Mouse (Mus musculus) left cerebral cortex, adult 11 months (tissue): ENCODE results near the gene Heatr4.
"Not testable (repeated sequence)": the region's sequence is repeated elsewhere in the genome, so short reads cannot be mapped to it uniquely, and the experiment has no call there.

Experiments used
- DNase-seq: peaks from one replicate; pipeline ENCODE4 v3.0.0; 2022; ENCODE audit warnings: low spot score

Gene Heatr4

DNA sequence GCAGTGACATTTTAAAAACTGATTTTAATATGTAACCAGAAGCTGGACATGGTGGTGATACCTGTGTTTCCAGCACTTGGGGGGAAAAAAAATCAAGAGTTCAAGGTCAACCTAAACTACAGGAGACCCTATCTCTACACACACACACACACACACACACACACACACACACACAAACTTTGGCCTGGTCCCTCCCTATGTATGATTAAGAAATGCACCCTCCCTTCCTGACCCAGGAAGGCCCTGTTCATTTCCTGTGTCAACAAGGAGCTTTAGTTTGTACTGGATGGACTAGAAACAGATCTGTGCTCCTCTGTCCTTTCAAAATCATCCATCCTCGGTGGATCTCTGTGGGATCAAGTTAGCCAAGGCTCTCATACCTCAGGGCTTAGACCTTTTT is 46.1 kb downstream of the Heatr4 start:
- not testable (repeated sequence) for DNase-seq

DNA sequence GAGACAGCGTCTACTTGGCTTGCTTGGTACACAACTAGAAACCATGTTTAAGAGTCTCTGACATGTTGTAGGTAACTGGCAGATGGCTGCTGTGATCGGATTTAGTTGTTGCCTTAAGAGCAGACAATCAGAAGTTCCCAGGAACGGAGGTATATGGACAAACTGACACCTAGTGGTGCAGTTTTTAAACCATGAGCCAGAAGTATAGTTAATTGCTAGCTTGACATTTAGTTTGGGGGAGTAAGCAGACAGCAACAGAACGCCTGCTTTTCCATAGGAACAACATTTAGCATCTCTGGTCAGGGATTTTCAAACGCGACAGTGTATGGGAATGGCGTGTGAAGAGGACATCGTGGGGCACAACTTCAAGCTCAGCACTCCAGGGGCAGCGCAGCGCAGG is 47.1 kb downstream of the Heatr4 start:
- DNase-seq = no peak

DNA sequence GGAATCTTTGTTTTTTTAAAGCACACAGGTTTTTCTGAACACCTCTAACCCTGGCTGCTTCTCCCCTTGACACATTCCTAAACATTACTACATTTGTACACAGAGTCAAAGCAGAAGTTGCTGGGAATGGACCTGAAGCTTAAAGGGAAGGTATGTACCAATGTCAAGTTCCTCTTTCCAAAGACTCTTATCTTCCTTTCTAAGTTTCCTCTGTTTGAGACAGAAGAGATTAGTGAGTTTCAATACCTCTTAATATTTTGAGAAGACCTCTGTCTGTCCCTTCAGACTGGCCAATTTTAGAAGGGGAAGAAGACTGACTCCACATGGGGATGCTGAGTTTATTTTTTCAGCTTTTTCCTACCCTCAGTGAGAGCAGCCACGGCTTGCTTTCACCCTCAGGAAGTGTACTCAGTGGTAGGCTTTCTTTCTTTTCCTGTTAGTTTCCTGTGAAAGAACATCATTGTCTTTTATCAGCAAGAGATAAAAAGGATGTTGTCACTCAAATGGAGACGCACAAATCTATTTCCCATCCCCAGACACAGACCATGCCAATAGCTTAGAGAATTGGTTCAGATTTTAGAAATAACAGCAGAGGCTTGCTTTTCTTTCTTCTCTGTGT is 55.4 kb downstream of the Heatr4 start:
- DNase-seq = no peak

DNA sequence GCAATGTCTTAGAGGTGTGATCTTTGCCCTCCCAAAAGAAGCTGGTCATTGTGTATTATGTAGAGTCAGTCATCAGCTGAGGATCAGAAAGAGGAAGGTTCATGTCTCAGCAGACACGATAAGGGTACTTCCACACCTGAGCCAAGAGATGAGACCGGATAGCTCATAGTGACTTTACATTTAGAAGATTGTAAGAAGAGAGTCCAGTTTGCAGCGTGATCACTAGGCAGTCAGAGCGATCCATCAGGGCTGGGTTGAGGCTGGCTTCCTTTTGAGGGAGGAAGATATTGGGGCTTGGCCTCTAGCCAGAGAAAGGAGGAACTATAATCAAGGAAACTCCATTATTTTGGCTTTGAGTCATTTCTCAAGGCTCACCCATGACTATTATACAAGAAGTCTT is 56.9 kb downstream of the Heatr4 start:
- no peak for DNase-seq

DNA sequence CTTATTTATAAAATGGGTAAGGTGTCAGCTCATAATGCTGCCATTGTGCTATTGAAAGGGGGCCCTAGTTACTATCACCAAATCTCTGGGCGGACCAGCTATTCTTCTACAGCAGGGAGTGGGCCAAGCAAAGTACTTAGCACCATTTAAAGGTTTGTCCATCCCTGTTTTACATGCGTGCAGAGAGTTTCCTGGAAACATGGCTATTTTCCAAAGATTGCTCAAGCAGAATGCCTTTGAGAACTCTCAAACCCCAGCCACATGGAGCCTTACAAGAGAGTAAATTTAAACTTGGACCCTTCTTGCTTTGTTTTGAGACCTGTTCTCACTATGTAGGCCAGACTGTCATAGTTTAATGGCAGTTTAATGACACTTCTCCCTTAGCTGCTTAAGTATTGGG is 58.6 kb downstream of the Heatr4 start:
- DNase-seq = no peak

DNA sequence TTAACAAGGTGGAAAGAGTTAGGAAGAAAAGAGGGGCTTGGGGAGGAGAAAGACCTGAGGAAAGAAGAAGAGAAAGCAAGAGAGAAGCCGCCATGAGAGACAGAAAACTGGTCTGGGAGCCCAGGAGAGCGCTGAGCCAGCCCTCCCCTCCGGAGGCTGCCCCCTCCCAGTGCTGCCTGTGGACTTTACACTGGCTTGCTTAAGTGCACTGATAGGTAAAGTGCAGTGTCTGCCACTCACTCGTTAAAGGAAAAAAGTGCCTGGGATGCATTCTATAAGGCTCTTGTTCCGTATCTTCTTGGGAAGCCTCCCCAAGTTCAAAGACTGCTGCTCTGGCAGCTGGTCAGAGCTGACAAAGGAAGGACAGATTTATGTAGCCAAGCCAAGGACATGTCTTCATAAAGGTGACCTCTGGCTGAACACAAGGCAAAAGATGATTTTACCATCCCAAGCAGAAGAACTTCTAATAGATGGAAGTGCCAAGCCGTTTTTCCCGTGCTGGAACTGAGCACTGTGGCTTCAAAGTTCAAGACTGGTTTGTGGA is 59.4 kb downstream of the Heatr4 start:
- DNase-seq = no peak

DNA sequence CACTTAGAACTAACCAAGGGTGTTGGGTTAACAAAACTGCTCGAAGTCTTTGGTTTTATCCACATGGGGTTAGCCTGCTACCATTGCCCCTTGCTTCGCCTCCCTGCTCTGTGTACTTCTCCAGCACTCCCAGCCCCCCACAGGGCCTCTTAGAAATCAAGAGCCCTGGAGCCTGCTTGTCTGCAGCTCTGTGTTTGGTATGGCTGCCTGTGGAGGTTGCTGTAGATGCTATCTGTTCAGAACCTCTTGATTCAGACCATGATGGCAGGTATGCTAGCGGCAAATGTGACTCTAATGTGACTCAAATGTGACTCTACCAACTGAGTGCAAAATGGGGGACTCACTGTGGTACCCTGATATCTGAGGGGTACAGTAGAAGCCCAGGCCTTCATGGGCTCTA is 60.3 kb downstream of the Heatr4 start:
- no peak for DNase-seq

DNA sequence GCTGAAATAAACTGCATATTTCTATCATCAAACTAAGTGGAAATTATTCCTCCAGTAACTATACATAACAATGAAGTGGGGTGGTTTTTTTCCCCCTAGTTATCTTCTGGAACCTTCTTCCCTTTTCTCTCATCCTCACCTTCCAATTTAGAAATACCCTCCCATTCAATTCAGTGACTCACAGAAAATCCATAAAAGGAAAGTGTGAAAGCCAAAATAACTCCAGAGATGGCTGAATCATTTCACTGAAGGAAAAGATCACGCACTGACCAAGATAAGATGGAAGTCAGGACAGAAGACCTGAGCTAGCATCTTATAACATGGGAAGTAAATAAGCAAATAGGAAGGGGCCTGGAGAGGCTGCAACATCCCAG is 61.2 kb downstream of the Heatr4 start:
- no peak for DNase-seq

DNA sequence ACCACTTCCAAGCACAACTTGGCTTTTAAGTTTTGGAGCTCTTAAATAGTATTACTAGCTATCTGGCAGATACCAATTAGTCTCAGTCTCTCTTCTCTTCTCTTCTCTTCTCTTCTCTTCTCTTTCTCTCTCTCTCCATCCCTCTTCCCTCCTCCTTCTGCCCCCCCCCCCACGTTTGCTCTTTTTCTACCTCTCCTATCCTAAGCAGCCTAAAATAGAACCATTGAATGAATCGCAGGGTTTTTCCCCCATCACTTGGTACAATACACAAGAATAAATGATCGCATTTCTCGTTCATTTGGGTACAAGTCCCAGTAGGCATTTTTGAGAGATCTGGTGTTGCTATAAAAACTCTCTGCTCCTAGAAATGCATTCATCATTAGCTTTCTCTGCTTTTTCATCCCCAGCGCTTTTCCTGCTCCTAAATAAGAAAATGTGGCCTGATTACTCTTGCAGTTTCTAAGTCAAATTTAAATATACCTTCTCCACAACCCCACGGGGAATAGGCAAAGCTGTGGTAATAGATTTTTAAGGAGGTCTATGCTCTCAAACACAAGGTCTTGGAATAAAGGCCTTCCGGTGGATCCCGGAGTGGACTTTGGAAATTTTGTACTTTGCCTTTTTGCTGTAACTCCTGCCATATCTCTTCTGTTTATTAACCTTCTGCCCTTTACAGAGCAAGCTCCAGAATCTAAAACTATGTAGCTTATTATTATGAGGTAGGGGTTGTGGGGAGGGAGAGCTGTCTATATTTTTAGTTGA is 61.7 kb downstream of the Heatr4 start:
- DNase-seq = no peak

DNA sequence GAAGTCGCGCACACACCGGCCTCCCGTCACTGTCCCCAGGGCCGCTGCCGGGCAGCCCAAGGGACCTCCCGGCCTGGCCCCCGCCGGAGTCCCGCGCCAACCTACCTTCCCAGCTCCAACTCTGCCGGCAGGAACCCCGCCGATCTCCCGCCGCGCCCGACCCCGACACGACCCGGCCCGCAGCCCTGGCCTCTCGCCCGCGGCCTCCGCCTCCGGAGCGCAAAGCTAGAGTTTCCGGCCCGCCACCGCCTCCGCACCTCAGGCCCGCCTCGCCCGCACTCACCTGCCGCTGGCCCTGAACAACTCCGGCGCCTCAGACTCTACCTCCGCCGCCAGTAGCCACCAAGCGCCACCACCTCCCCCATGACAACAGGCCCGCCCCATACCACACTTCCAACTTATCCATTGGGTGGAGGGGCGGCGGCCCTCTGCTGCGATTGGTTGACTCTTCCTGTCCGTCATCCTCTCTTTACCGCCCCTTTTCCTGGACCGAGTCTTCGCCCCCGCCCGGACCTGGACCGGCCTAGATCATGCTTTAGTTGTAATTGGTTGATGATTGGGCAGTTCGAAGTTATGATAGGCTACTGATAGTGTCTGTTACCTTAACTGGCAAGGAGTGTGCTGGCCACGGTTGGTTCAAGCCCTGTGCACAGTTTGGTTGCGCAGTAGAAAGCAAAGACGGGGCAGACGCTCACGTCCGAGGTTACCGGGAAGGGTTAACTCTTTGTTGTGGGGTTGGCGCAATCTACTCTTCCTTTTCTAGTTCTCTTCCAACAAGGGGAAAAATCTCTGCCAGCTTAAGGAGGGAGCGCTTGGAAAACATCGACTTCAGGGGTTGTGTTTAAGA is 62.9 kb downstream of the Heatr4 start, which contains the start of gene Numb:
Numb (minus strand) TSS at position 400 of the 847 bp plus-strand sequence.
- peak; percentile 100 for DNase-seq

DNA sequence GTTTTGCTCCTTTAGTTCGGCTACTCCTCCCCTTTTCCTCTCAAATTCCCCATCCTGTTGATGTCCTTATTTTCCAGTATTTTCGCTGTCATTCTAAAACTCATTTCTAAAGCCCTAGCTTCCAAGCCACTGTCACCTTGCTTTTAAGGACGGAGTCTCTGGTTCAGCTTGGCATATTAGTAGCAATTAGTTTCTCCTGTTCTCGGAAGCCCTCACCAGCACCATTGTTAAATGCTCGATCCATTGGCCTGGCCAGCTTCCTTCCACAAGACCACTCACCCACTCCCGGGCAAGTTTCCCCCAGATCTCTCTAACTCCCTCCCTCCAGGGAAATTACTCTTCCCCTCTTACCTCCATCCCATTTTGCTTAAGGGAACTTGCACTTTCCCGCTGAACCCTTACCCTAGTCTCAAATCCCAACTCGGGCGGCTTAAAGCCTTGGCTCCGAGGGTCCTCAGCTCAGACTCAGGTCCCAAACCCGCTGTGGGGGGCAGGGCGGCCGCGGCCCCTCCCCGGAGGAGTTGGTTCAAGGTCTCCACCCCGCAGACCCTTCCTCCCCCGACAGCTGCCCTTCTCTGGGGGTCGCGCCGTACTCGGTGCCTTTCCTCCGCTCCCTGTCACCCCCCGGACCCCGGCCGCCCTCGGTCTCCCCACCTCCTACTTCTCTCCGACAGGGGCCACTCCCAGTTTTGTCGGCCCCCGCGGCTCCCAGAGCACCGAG is 63.8 kb downstream of the Heatr4 start:
- DNase-seq = no peak

DNA sequence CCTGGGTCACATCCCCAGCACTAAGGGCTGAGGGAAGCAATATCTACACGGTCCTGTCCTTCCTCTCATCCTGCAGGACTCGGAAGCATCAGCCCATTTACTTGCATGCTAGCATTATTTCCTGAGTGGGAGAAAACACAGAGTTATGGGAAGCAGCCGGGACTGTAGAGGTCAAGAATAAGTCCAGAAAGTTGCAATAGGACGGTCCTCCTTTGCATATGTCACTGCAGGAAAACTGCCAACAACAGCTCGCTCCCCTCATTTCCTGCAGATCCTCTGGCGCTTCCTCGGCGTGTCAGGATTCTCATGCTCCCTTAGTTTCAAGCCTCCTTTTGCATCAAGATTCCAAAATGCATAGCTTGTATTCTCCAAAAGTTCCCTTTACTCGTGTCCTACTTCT is 67.8 kb downstream of the Heatr4 start:
- no peak for DNase-seq

DNA sequence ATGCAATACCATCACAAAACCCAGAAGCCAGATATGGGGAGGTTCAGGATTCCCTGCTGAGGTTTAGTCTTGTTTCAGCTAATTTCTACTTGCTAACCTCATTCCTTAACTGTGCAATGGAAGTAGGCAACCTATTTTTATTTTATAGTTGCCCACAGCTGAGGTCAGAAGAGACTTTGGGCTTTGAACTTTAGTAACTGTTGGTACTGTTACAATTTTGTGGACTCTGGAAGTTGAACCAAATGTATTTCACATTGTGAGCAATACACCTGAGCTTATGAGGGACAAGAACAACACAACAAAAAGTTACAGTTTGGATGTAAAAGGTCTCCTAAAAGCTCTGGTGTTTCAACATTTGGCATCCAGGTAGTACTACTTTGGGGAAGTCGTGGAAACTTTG is 69.9 kb downstream of the Heatr4 start:
- no peak for DNase-seq

DNA sequence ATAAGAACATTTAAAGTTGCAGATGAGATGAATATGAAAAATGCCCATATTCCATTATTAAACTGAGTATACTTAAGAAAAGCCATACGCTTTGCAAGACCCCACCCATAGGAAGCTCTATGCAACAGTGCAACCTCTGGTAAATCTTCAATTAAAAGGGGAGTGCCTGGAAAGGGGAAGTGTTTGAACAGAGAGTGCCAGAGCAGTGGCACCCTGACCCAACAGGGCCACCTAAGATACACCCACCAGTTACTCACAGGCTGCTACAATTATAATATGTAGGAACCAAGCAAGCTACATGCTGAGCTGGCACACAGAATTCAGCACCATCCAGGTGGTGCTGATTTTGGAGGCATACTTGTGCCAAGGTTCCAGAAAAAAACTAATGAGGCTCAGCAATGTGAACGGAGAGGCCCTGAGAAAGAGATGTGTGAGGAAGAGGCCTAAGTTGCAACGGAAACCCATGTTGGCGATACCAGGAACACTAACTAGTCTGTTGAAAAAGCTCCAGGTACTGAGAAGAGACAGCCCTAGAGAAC is 70.4 kb downstream of the Heatr4 start:
- no peak for DNase-seq

DNA sequence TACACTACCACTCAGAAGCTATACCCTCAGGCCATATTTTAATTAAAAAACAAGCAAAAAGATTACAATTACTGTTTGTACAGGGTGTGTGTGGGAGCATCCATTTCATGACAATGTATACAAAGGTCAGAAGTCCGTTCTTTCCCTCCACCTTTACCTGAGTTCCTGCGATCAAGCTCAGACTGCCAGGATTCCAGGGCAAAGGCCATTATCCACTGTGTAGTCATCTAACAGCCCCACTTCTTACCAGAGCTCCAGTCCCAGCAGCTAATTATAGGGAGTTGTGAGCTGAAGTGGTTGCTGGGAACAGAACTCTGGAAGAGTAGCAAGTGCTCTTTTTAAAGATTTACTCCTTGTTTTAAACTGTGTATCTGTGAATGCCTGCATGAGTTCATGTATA is 74.2 kb downstream of the Heatr4 start:
- no peak for DNase-seq
